Mouse (Mus musculus) midbrain, postnatal 0 days (tissue): Measurements from ENCODE around the gene Ifit3b. TPM values are rescaled to one million over a fixed set of nuclear protein-coding genes. Genes with fewer than 3 reads are reported as not detected.
A peak's percentile ranks its signal among the peaks of the same experiment; 100 is the strongest.
"Not testable (repeated sequence)": the region's sequence is repeated elsewhere in the genome, so short reads cannot be mapped to it uniquely, and the experiment has no call there.

Experiments
- ATAC-seq: fragments of 200-750 bp; cut with Nextera tagmentation; 2 replicates; pipeline ENCODE4 v1.8.0; 2017; ENCODE audit warnings: moderate number of reproducible peaks, mild to moderate bottlenecking, moderate TSS enrichment, moderate library complexity; ENCODE audit not compliant: low FRiP score
- DNase-seq: peaks from one replicate; pipeline ENCODE4 v3.0.0-alpha.2; 2015; ENCODE audit warnings: low spot score
- H3K27ac ChIP-seq: fragments of 300-500 bp; sonication (generic); 2 replicates; pipeline ENCODE4 v1.5.1; 2014; ENCODE audit warnings: low read depth, mild to moderate bottlenecking, low read length, mixed read lengths
- H3K27me3 ChIP-seq: fragments of 300-500 bp; sonication (generic); 2 replicates; pipeline ENCODE4 v1.6.1; 2014; ENCODE audit warnings: low read length, control low read depth, mixed read lengths; ENCODE audit not compliant: insufficient read depth
- H3K36me3 ChIP-seq: fragments of 300-500 bp; sonication (generic); 2 replicates; pipeline ENCODE4 v1.6.1; 2014; ENCODE audit warnings: low read length, control low read depth, mixed read lengths; ENCODE audit not compliant: insufficient read depth
- H3K4me1 ChIP-seq: fragments of 300-500 bp; sonication (generic); 2 replicates; pipeline ENCODE4 v1.6.1; 2014; ENCODE audit warnings: mild to moderate bottlenecking, control low read depth, antibody characterized with exemption, low read length, mixed read lengths; ENCODE audit not compliant: insufficient read depth
- H3K4me2 ChIP-seq: fragments of 300-500 bp; sonication (generic); 2 replicates; pipeline ENCODE4 v1.6.1; 2014; ENCODE audit warnings: low read depth, mild to moderate bottlenecking, low read length, mixed read lengths; ENCODE audit not compliant: poor library complexity, severe bottlenecking
- H3K4me3 ChIP-seq: fragments of 300-500 bp; sonication (generic); 2 replicates; pipeline ENCODE4 v1.5.1; 2014; ENCODE audit warnings: low read depth, mild to moderate bottlenecking, low read length, moderate library complexity
- H3K9ac ChIP-seq: fragments of 300-500 bp; sonication (generic); replicated peaks from 2 replicates; pipeline ENCODE4 v1.6.1; 2014; ENCODE audit warnings: mild to moderate bottlenecking, low read length, moderate library complexity, mixed read lengths; ENCODE audit not compliant: poor library complexity, severe bottlenecking
- H3K9me3 ChIP-seq: fragments of 300-500 bp; sonication (generic); 2 replicates; pipeline ENCODE4 v1.6.1; 2016; ENCODE audit warnings: low read length, control low read depth
- CTCF ChIP-seq: IDR thresholded peaks from 2 replicates; pipeline ENCODE4 v1.5.1; 2016; ENCODE audit warnings: antibody characterized with exemption, mild to moderate bottlenecking
- WGBS: fragments of 180-500 bp; shearing (Covaris S2); extraction: QIAGEN DNeasy Blood & Tissue Kit; methylation state at CpG from one replicate; pipeline ENCODE4 v1.1.7; 2014; 5-methylcytosine and 5-hydroxymethylcytosine counted together
- polyA plus RNA-seq: library from polyadenylated mRNA; unstranded; fragments of >200 nt; fragmentation: Nextera tagmentation; extraction: Ambion mirVana; gene quantifications from 2 replicates; pipeline ENCODE4 v1.2.1, GENCODE M21; 2015
- total RNA-seq: library from RNA; depleted of rRNA; stranded (reverse); fragments of >200 nt; gene quantifications from 2 replicates; pipeline ENCODE4 v1.2.3, GENCODE M21; 2014

Ifit3b gene
- total and polyA plus RNA-seq, 2 experiments from 2014 or later: 0.49 to 0.58 TPM

DNA sequence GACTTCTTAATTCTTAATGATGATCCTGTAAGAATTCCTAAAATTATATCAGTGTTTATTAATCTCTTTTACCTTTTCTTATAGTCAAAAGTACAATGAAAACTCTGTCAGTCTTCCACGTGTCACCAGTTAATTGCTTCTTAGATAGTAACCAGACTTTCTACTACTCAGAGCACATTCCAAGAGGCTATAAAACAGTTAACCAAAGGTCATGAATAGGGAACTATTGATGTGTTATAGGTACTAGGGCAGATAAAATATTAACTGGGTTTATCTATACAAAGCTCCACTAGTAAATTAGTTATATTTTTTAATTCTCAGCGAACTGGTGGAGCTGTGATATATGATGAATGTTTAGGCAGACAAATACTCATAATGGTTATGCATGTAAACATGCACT, 19.7 kb downstream of the Ifit3b start:
- no peaks in the 10 kb centered on the region for H3K36me3 ChIP-seq
- WGBS: 83% methylated on average over 2 of the region's 2 CpGs
- no peak overlapping the region for H3K4me3 ChIP-seq
- no peak for TF ChIP-seq CTCF
- no peak overlapping the region for H3K9ac ChIP-seq
- H3K27me3 ChIP-seq: no peaks in the 10 kb centered on the region
- H3K4me1 ChIP-seq: no peaks in the 10 kb centered on the region
- H3K4me2 ChIP-seq: no peak overlapping the region
- DNase-seq (no peak), ATAC-seq (no peak)
- H3K27ac ChIP-seq: no peak overlapping the region
- no peaks in the 10 kb centered on the region for H3K9me3 ChIP-seq

DNA sequence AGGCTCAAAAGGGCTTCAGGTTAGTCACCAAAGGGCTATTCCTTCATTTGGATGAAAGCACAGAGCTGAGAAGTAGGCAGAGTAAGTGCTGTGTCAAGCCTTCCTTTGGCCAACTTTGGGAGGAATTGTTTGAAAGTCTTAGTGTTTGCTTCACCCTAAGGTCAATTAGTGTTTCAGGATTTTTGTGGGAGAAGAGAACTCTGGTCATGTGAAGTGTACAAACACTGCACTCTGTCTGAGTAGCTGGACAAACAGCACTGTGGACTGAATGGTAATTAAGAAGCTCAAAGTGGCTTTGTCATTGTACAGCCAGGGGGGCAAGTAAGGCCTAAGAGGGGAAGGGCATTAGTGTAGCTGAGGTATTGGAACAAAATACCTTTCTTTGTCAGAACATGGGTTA, 23.7 kb downstream of the Ifit3b start:
- H3K27me3 ChIP-seq: no peaks in the 10 kb centered on the region
- no peak for DNase-seq
- H3K4me1 ChIP-seq: no peaks in the 10 kb centered on the region
- no peaks in the 10 kb centered on the region for H3K9me3 ChIP-seq
- H3K27ac ChIP-seq: no peak overlapping the region
- H3K4me3 ChIP-seq: no peak overlapping the region
- H3K4me2 ChIP-seq: no peak overlapping the region
- H3K9ac ChIP-seq: no peak overlapping the region
- no peak for TF ChIP-seq CTCF
- no peaks in the 10 kb centered on the region for H3K36me3 ChIP-seq
- no peak for ATAC-seq

- Histone ChIP-seq H3K36me3 (no peaks in the 10 kb centered on the region), H3K4me1 (no peaks in the 10 kb centered on the region), H3K4me2 (no peak overlapping the region), H3K27me3 (no peaks in the 10 kb centered on the region), H3K9me3 (no peaks in the 10 kb centered on the region), H3K4me3 (no peak overlapping the region), H3K27ac (no peak overlapping the region), H3K9ac (no peak overlapping the region)
- DNase-seq (no peak), ATAC-seq (no peak)
- 84% methylated on average over 2 of the region's 2 CpGs for WGBS
- no peak for TF ChIP-seq CTCF
These were observed 25.7 kb downstream of the Ifit3b start for GRCm38 (mm10) chr19:34633484-34633883.

DNA sequence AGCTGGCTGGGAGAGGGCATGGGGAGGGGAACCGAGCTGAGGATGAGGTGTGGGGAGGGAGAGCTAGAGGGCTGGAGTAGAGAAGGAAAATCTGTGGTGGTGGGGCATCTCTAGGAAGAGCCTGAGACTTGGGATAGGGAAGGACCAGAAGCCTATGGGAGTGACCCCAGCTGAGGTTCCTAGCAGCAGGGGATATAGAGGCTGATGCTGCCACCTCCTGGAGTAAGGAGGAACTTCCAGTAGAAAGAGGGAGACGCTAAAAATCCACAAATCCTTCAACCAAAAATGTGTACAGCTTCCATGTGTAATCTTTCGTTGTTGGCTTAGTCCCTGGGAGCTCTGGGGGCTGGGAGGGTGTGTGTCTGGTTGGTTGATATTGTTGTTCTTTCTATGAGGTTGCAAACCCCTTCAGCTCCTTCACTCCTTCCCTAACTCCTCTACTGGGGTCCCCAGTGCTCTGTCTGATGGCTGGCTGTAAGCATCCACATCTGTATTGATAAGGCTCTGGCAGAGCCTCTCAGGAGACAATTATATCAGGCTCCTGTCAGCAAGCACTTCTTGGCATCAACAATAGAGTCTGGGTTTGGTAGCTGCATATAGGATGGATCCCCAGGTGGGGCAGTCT, 29.3 kb downstream of the Ifit3b start:
- no peak for ATAC-seq
- H3K27ac ChIP-seq: no peak overlapping the region
- DNase-seq: peak; percentile 42

DNA sequence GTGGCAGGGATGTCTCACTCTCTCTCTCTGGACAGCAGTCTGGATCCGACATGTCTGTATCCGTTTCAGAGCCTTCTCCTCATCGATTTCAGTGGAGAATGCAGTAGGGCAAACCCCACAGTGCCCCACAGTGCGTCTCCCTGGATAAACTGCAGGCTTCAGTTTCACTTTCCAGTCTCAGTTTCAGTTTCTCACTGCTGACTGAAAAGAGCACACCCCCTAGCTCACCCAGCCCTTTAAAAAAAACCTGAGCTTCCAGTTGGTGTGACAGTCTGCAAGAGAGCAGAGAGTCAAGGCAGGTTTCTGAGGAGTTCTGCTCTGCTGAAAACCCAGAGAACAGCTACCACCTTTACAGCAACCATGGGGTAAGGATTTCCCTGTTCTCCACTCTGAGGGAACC, 32.9 kb downstream of the Ifit3b start, which contains the start of the genes Ifit1bl2 and Ifit1:
Gene Ifit1bl2 (minus strand): TSS at position 121 of the 400 bp plus-strand sequence.
Gene Ifit1 (plus strand): TSS at position 249 of the 400 bp plus-strand sequence.
- Histone ChIP-seq H3K27me3 (no peaks in the 10 kb centered on the region), H3K4me2 (no peak within 1 kb of the TSS), H3K9ac (no peak within 1 kb of the TSS), H3K4me3 (no peak within 1 kb of the TSS), H3K36me3 (no peaks in the 10 kb centered on the region), H3K27ac (no peak within 1 kb of the TSS), H3K4me1 (no peaks in the 10 kb centered on the region), H3K9me3 (no peaks in the 10 kb centered on the region)
- TF ChIP-seq CTCF: no peak
- DNase-seq: no peak
- WGBS: 66% methylated on average over 4 of the region's 4 CpGs
- no peak for ATAC-seq

More for the DNA sequence above, 29.3 kb downstream of the Ifit3b start:
- Histone ChIP-seq H3K4me1 (no peaks in the 10 kb centered on the region), H3K9me3 (no peaks in the 10 kb centered on the region), H3K27me3 (no peaks in the 10 kb centered on the region), H3K4me2 (no peak overlapping the region), H3K4me3 (no peak overlapping the region), H3K9ac (no peak overlapping the region), H3K36me3 (no peaks in the 10 kb centered on the region)
- peak; percentile 80 for TF ChIP-seq CTCF
- 8% methylated on average over 3 of the region's 3 CpGs for whole genome bisulfite sequencing

GRCm38 (mm10) chr19:34642616-34643015, 34.8 kb downstream of the Ifit3b start:
- no peaks in the 10 kb centered on the region for H3K4me1 ChIP-seq
- DNase-seq (no peak), ATAC-seq (no peak)
- TF ChIP-seq CTCF: no peak
- WGBS: 86% methylated on average over 5 of the region's 5 CpGs
- no peaks in the 10 kb centered on the region for H3K27me3 ChIP-seq
- no peaks in the 10 kb centered on the region for H3K9me3 ChIP-seq
- H3K9ac ChIP-seq: no peak overlapping the region
- H3K4me3 ChIP-seq: no peak overlapping the region
- no peak overlapping the region for H3K27ac ChIP-seq
- no peaks in the 10 kb centered on the region for H3K36me3 ChIP-seq
- no peak overlapping the region for H3K4me2 ChIP-seq

GRCm38 (mm10) chr19:34647630-34648029, 39.9 kb downstream of the Ifit3b start:
- not testable (repeated sequence) for H3K9me3 ChIP-seq, H3K36me3 ChIP-seq, H3K4me1 ChIP-seq, H3K9ac ChIP-seq, ATAC-seq, H3K27me3 ChIP-seq, H3K4me3 ChIP-seq, H3K27ac ChIP-seq, DNase-seq, H3K4me2 ChIP-seq
- WGBS: 90% methylated on average over 7 of the region's 8 CpGs
